Mouse (Mus musculus): ENCODE measurements around the gene Ap2a1.

Ap2a1 gene

GRCm38 (mm10) chr7:44864595-44865542, 64.4 kb downstream of the Ap2a1 start:
- DNase-seq (ENCODE audit: low spot score) = no peak

GRCm38 (mm10) chr7:44863982-44864494, 65.3 kb downstream of the Ap2a1 start:
- no peak for DNase-seq (ENCODE audit: low spot score)

GRCm38 (mm10) chr7:44863210-44863609, 66.1 kb downstream of the Ap2a1 start:
- no peak for DNase-seq (ENCODE audit: low spot score)

- DNase-seq (ENCODE audit: low spot score) = no peak
Measured at GRCm38 (mm10) chr7:44862434-44862833, 66.9 kb downstream of the Ap2a1 start.

GRCm38 (mm10) chr7:44861429-44861816, 67.9 kb downstream of the Ap2a1 start:
- DNase-seq (ENCODE audit: low spot score) = no peak

- peak; percentile 76 for DNase-seq (ENCODE audit: low spot score)
Measured at GRCm38 (mm10) chr7:44860576-44861428, 68.5 kb downstream of the Ap2a1 start.

- DNase-seq (ENCODE audit: low spot score) = no peak
Measured at GRCm38 (mm10) chr7:44859896-44860295, 69.4 kb downstream of the Ap2a1 start.

GRCm38 (mm10) chr7:44857905-44858304, 71.4 kb downstream of the Ap2a1 start:
- DNase-seq (ENCODE audit: low spot score) = no peak

GRCm38 (mm10) chr7:44857042-44857552, 72.2 kb downstream of the Ap2a1 start, which contains the start of gene Pnkp:
TSS of gene Pnkp (plus strand) at chr7:44857139.
- peak; percentile 77 for DNase-seq (ENCODE audit: low spot score)

GRCm38 (mm10) chr7:44856265-44856916, 72.9 kb downstream of the Ap2a1 start:
- DNase-seq (ENCODE audit: low spot score) = no peak

GRCm38 (mm10) chr7:44855036-44855435, 74.3 kb downstream of the Ap2a1 start:
- DNase-seq (ENCODE audit: low spot score) = no peak

- peak; percentile 72 for DNase-seq (ENCODE audit: low spot score)
Measured at GRCm38 (mm10) chr7:44854356-44855031, 74.8 kb downstream of the Ap2a1 start.

GRCm38 (mm10) chr7:44853596-44854355, 75.5 kb downstream of the Ap2a1 start:
- DNase-seq (ENCODE audit: low spot score) = no peak

GRCm38 (mm10) chr7:44853065-44853464, 76.2 kb downstream of the Ap2a1 start:
- no peak for DNase-seq (ENCODE audit: low spot score)

- no peak for DNase-seq (ENCODE audit: low spot score)
Measured at GRCm38 (mm10) chr7:44852259-44853027, 76.9 kb downstream of the Ap2a1 start.

GRCm38 (mm10) chr7:44851625-44852234, 77.6 kb downstream of the Ap2a1 start:
- no peak for DNase-seq (ENCODE audit: low spot score)

GRCm38 (mm10) chr7:44850789-44851624, 78.3 kb downstream of the Ap2a1 start:
- no peak for DNase-seq (ENCODE audit: low spot score)

Data from urinary bladder, postnatal 25 days (tissue).